Mouse (Mus musculus): ENCODE measurements around the gene Polrmt. TPM values are rescaled to one million over a fixed set of nuclear protein-coding genes. Genes with fewer than 3 reads are reported as not detected.

The Polrmt gene
- total RNA-seq, 2 experiments from 2014 or later, result 4.4 to 8.0 TPM

DNA sequence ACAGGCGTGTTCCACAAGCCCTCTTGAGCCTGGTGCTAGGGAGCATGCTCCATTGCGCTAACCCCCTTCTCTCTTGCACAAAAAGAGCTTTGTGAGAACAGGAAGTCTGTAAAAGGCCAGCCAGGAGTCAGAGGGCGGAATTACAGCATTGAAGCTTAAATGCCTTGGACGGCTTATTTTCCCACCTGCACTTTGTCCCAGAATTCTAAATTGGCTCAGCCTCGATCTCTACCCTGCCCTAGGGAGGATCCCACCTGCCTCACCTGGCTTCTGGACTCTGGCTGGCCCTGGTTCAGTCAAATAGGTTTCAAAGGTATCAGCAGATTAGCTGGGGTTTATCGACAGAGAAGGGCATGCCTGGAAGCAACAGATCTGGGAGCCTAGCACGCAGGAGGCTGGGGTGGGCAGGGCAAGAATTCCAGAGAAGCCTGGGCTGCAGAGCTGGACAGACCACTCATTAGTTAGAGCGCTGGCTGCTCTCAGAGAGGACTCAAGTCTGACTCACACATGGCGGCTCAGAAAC, 50.2 kb downstream of the Polrmt start:
- no peak for ATAC-seq (replicated peaks; ENCODE audit: low FRiP score, poor library complexity, severe bottlenecking)

DNA sequence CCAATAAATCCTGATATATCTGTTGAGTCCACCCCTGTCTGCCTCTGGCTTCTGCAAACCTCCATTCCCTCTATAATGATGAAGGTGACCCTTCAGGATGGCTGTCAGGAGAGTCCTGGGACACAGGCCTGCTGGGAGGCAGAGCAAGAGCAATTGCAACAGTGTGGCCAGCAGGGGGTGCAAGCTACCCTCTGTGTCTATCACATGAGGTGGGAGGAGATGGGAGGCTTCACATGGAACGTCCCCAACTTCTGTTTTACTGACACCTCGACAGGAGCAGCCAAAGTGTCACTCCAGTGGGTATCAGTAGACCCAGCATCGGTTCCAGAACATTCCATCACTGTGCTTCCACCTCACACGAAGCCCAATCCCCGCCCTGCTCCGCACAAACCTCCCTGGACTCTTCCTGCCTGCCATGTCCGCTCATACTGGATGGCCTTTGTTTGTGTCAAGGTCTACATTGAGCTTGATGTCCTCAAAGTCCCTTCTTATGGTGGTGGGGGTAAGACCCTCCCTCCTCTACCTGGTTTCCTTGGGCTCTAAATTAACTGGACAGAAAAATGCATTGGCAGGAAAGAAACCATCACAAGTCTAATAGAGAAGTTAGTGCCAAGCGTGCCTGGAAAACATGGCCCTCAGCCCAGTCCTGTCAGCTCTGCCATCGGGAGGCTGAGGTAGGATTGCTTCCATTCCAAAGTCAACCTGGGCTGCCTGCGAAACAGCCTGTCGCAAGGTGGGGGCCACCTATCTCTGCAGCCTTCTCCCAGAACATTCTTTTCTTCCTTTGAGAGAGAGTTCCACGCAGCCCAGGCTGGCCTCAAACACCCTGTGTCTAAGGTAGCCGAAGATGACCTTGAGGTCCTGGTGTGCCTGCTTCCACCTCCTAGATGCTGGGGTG, 50.9 kb downstream of the Polrmt start:
- peak; percentile 88 for ATAC-seq (replicated peaks; ENCODE audit: low FRiP score, poor library complexity, severe bottlenecking)

DNA sequence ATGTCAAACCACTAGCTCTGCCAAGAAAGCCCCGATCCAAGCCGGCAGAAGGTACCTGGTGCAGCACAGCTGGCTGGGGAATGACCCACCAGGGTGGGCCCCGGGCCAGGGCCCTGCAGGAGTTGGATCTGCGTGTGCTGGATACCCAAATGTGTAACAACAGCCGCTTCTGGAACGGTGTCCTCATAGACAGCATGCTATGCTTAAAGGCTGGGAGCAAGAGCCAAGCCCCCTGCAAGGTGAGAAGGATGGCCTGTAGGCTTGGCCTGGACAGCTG, 52.1 kb downstream of the Polrmt start:
- ATAC-seq (replicated peaks; ENCODE audit: low FRiP score, poor library complexity, severe bottlenecking), result no peak

DNA sequence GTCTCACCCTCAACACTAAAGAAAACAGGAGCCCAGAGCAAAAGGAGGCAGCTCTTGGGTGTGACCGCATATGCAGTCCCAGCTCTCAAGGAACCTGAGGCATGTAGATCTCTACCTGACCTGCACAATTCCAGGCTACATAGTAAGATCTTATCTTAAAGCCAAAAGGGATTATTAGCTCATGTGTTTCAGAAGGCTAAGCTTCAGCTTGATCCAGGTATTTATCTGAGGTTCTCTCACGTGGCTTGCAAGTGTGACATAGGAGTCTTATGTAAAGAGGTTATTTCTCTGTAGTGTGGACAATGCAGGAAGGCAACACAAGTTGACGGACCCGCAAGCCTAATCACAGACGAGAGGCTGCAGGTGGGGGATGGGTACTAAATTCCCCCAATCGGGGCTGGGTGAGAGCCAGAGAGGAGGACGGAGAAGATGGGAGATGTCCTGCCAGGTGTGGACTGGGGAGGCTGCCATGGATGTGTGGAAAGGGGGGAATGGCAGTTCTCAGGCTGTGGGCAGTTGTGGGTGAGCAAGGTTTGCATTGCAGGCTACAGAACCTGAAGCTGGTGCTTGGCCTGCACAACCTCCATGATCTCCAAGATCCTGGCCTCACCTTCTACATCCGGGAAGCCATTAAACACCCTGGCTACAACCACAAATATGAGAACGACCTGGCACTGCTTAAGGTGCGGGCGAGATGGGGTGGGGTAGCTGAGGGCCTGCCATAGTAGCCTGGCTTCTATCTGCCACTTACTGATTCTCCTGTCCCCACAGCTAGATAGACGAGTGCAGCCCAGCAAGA, 52.6 kb downstream of the Polrmt start:
- ATAC-seq (replicated peaks; ENCODE audit: low FRiP score, poor library complexity, severe bottlenecking), result no peak

DNA sequence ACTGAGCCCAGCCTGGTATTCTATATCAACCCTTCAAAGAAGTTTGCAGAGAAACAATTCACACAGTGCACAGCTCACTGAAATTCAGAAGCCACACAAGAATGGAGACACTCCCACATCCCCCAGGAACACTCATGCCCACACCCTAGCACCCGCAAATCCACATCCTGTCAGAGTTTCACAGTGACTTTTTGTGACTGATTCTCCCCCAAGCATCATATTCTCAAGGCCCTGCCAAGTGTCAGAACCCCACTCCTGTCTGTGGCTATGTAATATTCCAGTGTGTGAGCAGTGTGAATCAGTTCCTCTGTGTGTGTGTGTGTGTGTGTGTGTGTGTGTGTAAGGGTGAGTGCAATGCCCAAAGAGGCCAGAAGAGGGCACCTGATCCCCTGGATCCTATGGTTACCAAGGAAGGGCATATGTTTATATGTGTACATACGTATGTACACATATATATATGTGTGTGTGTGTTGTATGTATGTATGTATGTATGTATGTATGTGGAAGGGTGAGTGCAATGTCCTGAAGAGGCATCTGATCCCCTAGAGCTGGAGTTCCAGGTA, 54.3 kb downstream of the Polrmt start:
- ATAC-seq (replicated peaks; ENCODE audit: low FRiP score, poor library complexity, severe bottlenecking), result no peak

DNA sequence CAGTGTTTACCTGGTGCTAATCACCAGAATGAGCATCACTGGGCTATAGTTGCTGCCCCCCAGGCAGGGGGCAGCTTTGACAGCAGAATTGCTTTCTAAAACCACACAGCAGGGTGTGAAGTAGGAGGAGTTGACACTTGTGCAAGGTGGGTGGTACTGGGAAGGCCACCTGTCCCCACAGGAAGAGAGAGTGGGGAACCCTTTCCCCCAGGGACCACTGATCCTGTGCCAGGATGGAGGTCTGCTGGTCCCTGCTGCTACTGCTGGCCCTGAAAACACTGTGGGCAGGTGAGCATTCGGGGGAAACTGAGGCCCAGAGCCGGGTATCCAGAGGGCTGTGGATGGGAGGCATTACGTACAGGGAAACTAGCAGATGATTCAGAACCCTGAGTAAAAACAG, 57.2 kb downstream of the Polrmt start:
- ATAC-seq (replicated peaks; ENCODE audit: low FRiP score, poor library complexity, severe bottlenecking), result no peak

DNA sequence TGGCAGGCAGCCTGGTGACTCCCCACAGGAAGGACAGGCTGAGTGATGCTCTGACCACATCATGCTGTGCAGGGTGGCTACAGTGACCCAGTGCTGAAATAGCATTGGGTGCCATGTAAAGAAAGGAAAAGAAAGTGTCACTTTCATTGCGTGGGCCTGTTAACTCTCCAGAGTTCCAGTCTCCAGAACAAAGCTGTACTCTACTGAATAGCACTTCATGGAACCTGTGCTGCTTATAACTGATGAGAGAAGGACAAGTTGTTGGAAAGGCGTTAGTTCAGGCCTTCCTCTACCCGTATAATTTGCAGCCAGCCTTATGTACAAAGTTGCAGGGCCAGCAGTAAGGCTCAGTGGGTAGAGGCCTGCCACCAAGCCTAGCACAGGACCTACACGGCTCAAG, 57.7 kb downstream of the Polrmt start, which contains the start of gene Gzmm:
TSS of gene Gzmm (plus strand) at position 301 of the 400 bp plus-strand sequence.
- no peak for ATAC-seq (replicated peaks; ENCODE audit: low FRiP score, poor library complexity, severe bottlenecking)

DNA sequence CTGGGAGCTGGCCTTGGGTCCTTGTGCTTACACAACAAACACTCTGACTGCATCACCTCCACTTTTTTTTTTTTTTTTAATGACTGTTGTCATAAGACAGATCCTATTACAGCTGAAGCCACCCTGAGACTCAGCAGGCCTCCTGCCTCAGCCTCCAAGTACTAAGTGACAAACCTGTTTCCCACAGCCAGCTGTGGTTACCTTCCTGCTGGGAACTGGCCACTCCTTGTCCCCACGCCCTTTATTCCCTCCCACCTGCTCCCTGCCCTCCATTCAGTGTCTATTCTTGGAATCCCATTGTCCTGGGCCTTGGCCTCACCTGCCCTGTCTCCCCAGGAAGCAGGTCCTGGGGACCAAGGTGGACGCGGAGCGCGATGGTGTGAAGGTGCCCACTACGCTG, 58.9 kb downstream of the Polrmt start:
- ATAC-seq (replicated peaks; ENCODE audit: low FRiP score, poor library complexity, severe bottlenecking), result no peak

DNA sequence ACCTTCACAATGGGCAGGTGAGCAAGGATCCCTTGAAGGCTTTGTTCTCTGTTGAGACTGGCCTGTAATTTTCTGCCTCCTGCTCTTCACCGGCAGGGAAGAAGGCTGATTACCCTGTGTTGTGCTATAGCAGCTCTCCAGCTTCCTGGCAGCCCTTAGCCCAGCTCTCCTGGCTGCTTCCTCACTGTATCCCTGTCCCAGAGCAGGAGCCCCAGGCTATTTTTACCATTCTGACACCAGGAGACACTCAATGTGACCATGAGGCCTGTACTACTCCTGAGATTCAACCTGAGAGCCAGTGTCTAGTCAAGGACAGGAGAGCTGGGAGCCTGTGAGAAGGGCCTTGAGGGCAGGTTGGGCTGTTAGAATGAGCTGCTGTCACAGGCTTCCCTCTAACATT, 59.7 kb downstream of the Polrmt start:
- ATAC-seq (replicated peaks; ENCODE audit: low FRiP score, poor library complexity, severe bottlenecking), result no peak

DNA sequence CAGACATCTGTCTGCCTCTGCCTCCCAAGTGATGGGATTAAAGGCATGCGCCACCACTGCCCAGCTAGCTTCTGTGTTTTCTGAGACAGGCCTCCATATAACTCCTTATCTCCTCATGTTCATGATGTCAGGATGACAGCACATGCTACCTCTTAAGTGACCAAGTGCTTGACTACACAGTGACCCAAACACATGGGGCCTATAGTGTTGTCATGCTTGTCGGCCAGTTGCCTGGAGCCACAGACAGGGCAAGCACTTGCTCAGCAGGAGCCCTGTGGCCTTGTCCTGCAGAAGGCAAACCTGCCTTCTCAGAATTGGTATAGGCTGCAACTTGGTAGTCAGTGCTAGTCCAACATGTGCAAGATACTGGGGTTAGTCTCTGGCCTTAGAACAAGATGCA, 60.2 kb downstream of the Polrmt start:
- no peak for ATAC-seq (replicated peaks; ENCODE audit: low FRiP score, poor library complexity, severe bottlenecking)

Other genes starting within 250 kb of the Polrmt start
Only the 30 nearest of the 33 such genes appear.
- gene Plpp2, start 212.8 kb downstream of the Polrmt start, total RNA-seq (2015; ENCODE audit: low replicate concordance), result 2.5 TPM in 1 of 2 replicates, not detected in the other
- gene Plpp2, start 212.8 kb downstream of the Polrmt start, total RNA-seq (2017; ENCODE audit: low replicate concordance), result not detected in 2 replicates
- gene Mier2, start 191.4 kb downstream of the Polrmt start, total RNA-seq (2015; ENCODE audit: low replicate concordance), result not detected in 2 replicates
- 0.77 TPM in 1 of 2 replicates, not detected in the other for gene Mier2, start 191.4 kb downstream of the Polrmt start, total RNA-seq (2017; ENCODE audit: low replicate concordance)
- gene Theg, start 159.2 kb downstream of the Polrmt start, total RNA-seq (2015; ENCODE audit: low replicate concordance), result not detected in 2 replicates
- not detected in 2 replicates for gene Theg, start 159.2 kb downstream of the Polrmt start, total RNA-seq (2017; ENCODE audit: low replicate concordance)
- not detected in 2 replicates for gene C2cd4c, start 132.6 kb downstream of the Polrmt start, total RNA-seq (2015; ENCODE audit: low replicate concordance)
- gene C2cd4c, start 132.6 kb downstream of the Polrmt start, total RNA-seq (2017; ENCODE audit: low replicate concordance), result not detected in 2 replicates
- gene Shc2, start 108.7 kb downstream of the Polrmt start, total RNA-seq (2015; ENCODE audit: low replicate concordance), result not detected in 2 replicates
- not detected in 2 replicates for gene Shc2, start 108.7 kb downstream of the Polrmt start, total RNA-seq (2017; ENCODE audit: low replicate concordance)
- gene Odf3l2, start 100.8 kb downstream of the Polrmt start, total RNA-seq (2015; ENCODE audit: low replicate concordance), result not detected in 2 replicates
- gene Odf3l2, start 100.8 kb downstream of the Polrmt start, total RNA-seq (2017; ENCODE audit: low replicate concordance), result not detected in 2 replicates
- not detected in 2 replicates for gene Madcam1, start 82.0 kb downstream of the Polrmt start, total RNA-seq (2015; ENCODE audit: low replicate concordance)
- not detected in 2 replicates for gene Madcam1, start 82.0 kb downstream of the Polrmt start, total RNA-seq (2017; ENCODE audit: low replicate concordance)
- 12.2 and 15.9 TPM in 2 replicates for gene Tpgs1, start 77.2 kb downstream of the Polrmt start, total RNA-seq (2015; ENCODE audit: low replicate concordance)
- 1.9 and 8.3 TPM in 2 replicates for gene Tpgs1, start 77.2 kb downstream of the Polrmt start, total RNA-seq (2017; ENCODE audit: low replicate concordance)
- gene Cdc34, start 64.4 kb downstream of the Polrmt start, total RNA-seq (2015; ENCODE audit: low replicate concordance), result 42.2 and 66.7 TPM in 2 replicates
- 82.7 and 87.2 TPM in 2 replicates for gene Cdc34, start 64.4 kb downstream of the Polrmt start, total RNA-seq (2017; ENCODE audit: low replicate concordance)
- not detected in 2 replicates for gene Gzmm, start 57.6 kb downstream of the Polrmt start, total RNA-seq (2015; ENCODE audit: low replicate concordance)
- not detected in 2 replicates for gene Gzmm, start 57.6 kb downstream of the Polrmt start, total RNA-seq (2017; ENCODE audit: low replicate concordance)
- 1,896 and 2,324 TPM in 2 replicates for gene Bsg, start 42.1 kb downstream of the Polrmt start, total RNA-seq (2015; ENCODE audit: low replicate concordance)
- 1,328 and 1,345 TPM in 2 replicates for gene Bsg, start 42.1 kb downstream of the Polrmt start, total RNA-seq (2017; ENCODE audit: low replicate concordance)
- not detected in 2 replicates for gene Hcn2, start 29.9 kb downstream of the Polrmt start, total RNA-seq (2015; ENCODE audit: low replicate concordance)
- gene Hcn2, start 29.9 kb downstream of the Polrmt start, total RNA-seq (2017; ENCODE audit: low replicate concordance), result not detected in 2 replicates
- gene Fgf22, start 8.5 kb upstream of the Polrmt start, total RNA-seq (2015; ENCODE audit: low replicate concordance), result not detected in 2 replicates
- not detected in 2 replicates for gene Fgf22, start 8.5 kb upstream of the Polrmt start, total RNA-seq (2017; ENCODE audit: low replicate concordance)
- 40.0 and 58.7 TPM in 2 replicates for gene Rnf126, start 20.4 kb upstream of the Polrmt start, total RNA-seq (2015; ENCODE audit: low replicate concordance)
- gene Rnf126, start 20.4 kb upstream of the Polrmt start, total RNA-seq (2017; ENCODE audit: low replicate concordance), result 18.3 and 19.4 TPM in 2 replicates
- gene Fstl3, start 30.7 kb upstream of the Polrmt start, total RNA-seq (2015; ENCODE audit: low replicate concordance), result 5.4 TPM in 1 of 2 replicates, not detected in the other
- 0.38 and 1.3 TPM in 2 replicates for gene Fstl3, start 30.7 kb upstream of the Polrmt start, total RNA-seq (2017; ENCODE audit: low replicate concordance)
- 25.6 and 44.0 TPM in 2 replicates for gene Prss57, start 44.4 kb upstream of the Polrmt start, total RNA-seq (2015; ENCODE audit: low replicate concordance)
- 1.1 and 6.5 TPM in 2 replicates for gene Prss57, start 44.4 kb upstream of the Polrmt start, total RNA-seq (2017; ENCODE audit: low replicate concordance)
- gene Palm, start 47.0 kb upstream of the Polrmt start, total RNA-seq (2015; ENCODE audit: low replicate concordance), result 8.8 and 16.2 TPM in 2 replicates
- gene Palm, start 47.0 kb upstream of the Polrmt start, total RNA-seq (2017; ENCODE audit: low replicate concordance), result 2.0 and 9.2 TPM in 2 replicates
- gene Misp, start 74.4 kb upstream of the Polrmt start, total RNA-seq (2015; ENCODE audit: low replicate concordance), result not detected in 2 replicates
- not detected in 2 replicates for gene Misp, start 74.4 kb upstream of the Polrmt start, total RNA-seq (2017; ENCODE audit: low replicate concordance)
- gene Ptbp1, start 107.8 kb upstream of the Polrmt start, total RNA-seq (2015; ENCODE audit: low replicate concordance), result 134 and 185 TPM in 2 replicates
- gene Ptbp1, start 107.8 kb upstream of the Polrmt start, total RNA-seq (2017; ENCODE audit: low replicate concordance), result 89.3 and 94.7 TPM in 2 replicates
- 247 and 296 TPM in 2 replicates for gene Prtn3, start 127.9 kb upstream of the Polrmt start, total RNA-seq (2015; ENCODE audit: low replicate concordance)
- gene Prtn3, start 127.9 kb upstream of the Polrmt start, total RNA-seq (2017; ENCODE audit: low replicate concordance), result 52.3 and 54.7 TPM in 2 replicates
- gene Plppr3, start 128.1 kb upstream of the Polrmt start, total RNA-seq (2015; ENCODE audit: low replicate concordance), result 0.84 TPM in 1 of 2 replicates, not detected in the other
- 0.83 and 1.7 TPM in 2 replicates for gene Plppr3, start 128.1 kb upstream of the Polrmt start, total RNA-seq (2017; ENCODE audit: low replicate concordance)
- 613 and 617 TPM in 2 replicates for gene Elane, start 139.7 kb upstream of the Polrmt start, total RNA-seq (2015; ENCODE audit: low replicate concordance)
- 146 and 166 TPM in 2 replicates for gene Elane, start 139.7 kb upstream of the Polrmt start, total RNA-seq (2017; ENCODE audit: low replicate concordance)
- not detected in 2 replicates for gene Cfd, start 144.3 kb upstream of the Polrmt start, total RNA-seq (2015; ENCODE audit: low replicate concordance)
- not detected in 2 replicates for gene Cfd, start 144.3 kb upstream of the Polrmt start, total RNA-seq (2017; ENCODE audit: low replicate concordance)
- 5.9 and 17.7 TPM in 2 replicates for gene Med16, start 162.3 kb upstream of the Polrmt start, total RNA-seq (2015; ENCODE audit: low replicate concordance)
- gene Med16, start 162.3 kb upstream of the Polrmt start, total RNA-seq (2017; ENCODE audit: low replicate concordance), result 8.0 and 9.1 TPM in 2 replicates
- gene Gm26602, start 164.3 kb upstream of the Polrmt start, total RNA-seq (2015; ENCODE audit: low replicate concordance), result not detected in 2 replicates
- gene Gm26602, start 164.3 kb upstream of the Polrmt start, total RNA-seq (2017; ENCODE audit: low replicate concordance), result 22.8 TPM in 1 of 2 replicates, not detected in the other
- gene Kiss1r, start 170.4 kb upstream of the Polrmt start, total RNA-seq (2015; ENCODE audit: low replicate concordance), result not detected in 2 replicates
- gene Kiss1r, start 170.4 kb upstream of the Polrmt start, total RNA-seq (2017; ENCODE audit: low replicate concordance), result not detected in 2 replicates
- gene R3hdm4, start 174.6 kb upstream of the Polrmt start, total RNA-seq (2015; ENCODE audit: low replicate concordance), result 60.2 and 65.4 TPM in 2 replicates
- gene R3hdm4, start 174.6 kb upstream of the Polrmt start, total RNA-seq (2017; ENCODE audit: low replicate concordance), result 37.4 and 45.8 TPM in 2 replicates
- gene Arid3a, start 180.5 kb upstream of the Polrmt start, total RNA-seq (2015; ENCODE audit: low replicate concordance), result 4.2 and 9.7 TPM in 2 replicates
- gene Arid3a, start 180.5 kb upstream of the Polrmt start, total RNA-seq (2017; ENCODE audit: low replicate concordance), result 4.8 and 8.6 TPM in 2 replicates
- 4.0 and 10.1 TPM in 2 replicates for gene Wdr18, start 213.6 kb upstream of the Polrmt start, total RNA-seq (2015; ENCODE audit: low replicate concordance)
- gene Wdr18, start 213.6 kb upstream of the Polrmt start, total RNA-seq (2017; ENCODE audit: low replicate concordance), result 0.98 and 4.6 TPM in 2 replicates
- gene Grin3b, start 224.1 kb upstream of the Polrmt start, total RNA-seq (2015; ENCODE audit: low replicate concordance), result not detected in 2 replicates
- not detected in 2 replicates for gene Grin3b, start 224.1 kb upstream of the Polrmt start, total RNA-seq (2017; ENCODE audit: low replicate concordance)